Mouse (Mus musculus): ENCODE measurements at regions not wholly inside any gene's neighbourhood (a gene's known extent, or its start where the extent isn't known, plus 50 kb on each side); places are given as distances from the start of the nearest gene placed in this dataset.

DNA sequence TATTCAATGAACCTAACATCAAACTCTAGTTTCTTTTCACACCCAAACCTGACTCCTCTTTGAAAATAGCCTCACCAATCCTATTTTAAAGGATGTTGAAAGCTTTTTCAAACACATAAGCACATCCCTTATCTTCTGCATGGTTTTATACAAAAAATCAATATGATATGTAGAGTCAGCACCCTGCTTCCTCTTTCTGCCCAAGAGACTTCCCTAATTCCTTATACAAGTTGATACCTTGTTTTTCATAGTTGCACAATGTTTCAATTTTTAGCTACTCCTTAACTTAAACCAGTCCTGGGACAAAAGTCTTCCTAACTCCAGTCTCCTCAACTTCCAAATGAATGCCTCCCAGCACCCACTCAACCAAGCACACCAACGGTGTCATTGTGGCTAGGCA, 266.1 kb upstream of the Dynlrb2 start:
- Histone ChIP-seq H3K9ac (no peak overlapping the region), H3K36me3 (replicated peaks; ENCODE audit: control insufficient read depth, insufficient read depth) (no peaks in the 10 kb centered on the region), H3K4me3 (replicated peaks; ENCODE audit: low read length) (no peak overlapping the region), H3K27me3 (ENCODE audit: control insufficient read depth, insufficient read depth, low read length) (no peaks in the 10 kb centered on the region), H3K27ac (no peak overlapping the region), H3K4me1 (replicated peaks; ENCODE audit: control insufficient read depth, insufficient read depth, low read length) (peaks cover 12% of the 10 kb centered on the region), H3K9me3 (ENCODE audit: control insufficient read depth, low read length) (no peaks in the 10 kb centered on the region), H3K4me2 (replicated peaks) (no peak overlapping the region)
- WGBS: 89% methylated on average over 1 of the region's 1 CpGs
- ATAC-seq (ENCODE audit: low FRiP score): no peak
- no peak for DNase-seq (ENCODE audit: low spot score)

DNA sequence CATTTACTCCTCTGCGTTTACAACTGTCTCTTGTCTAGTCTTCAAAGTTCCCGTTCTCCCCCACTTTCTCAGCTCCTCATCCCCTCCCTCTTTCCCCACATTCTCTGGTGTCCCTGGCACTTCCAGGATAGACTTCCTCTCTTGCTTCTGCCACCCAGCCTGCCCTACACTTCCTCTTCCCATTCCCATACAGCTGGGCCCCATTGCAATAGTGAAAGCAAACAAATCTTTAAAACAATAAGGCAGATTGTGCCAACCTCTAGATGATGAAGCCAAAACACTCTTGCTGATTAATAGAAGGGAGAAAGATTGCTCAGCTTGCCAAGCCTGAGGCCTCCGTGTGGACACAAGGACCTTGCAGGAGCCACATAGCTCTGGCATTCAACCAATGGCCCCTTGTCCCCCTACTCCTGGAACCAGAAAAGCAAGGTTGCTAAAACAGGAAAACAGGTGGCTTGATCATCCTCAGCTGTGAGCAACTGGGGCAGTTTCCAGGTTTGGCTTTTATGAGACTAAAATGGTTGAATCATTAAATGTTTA, 267.1 kb upstream of the Dynlrb2 start:
- DNase-seq (ENCODE audit: low spot score): no peak
- Histone ChIP-seq H3K4me2 (replicated peaks) (no peak overlapping the region), H3K9me3 (ENCODE audit: control insufficient read depth, low read length) (no peaks in the 10 kb centered on the region), H3K27ac (no peak overlapping the region), H3K36me3 (replicated peaks; ENCODE audit: control insufficient read depth, insufficient read depth) (no peaks in the 10 kb centered on the region), H3K4me1 (replicated peaks; ENCODE audit: control insufficient read depth, insufficient read depth, low read length) (peaks cover 8% of the 10 kb centered on the region; the same call in 1 of the 2 replicates), H3K9ac (no peak overlapping the region), H3K4me3 (replicated peaks; ENCODE audit: low read length) (no peak overlapping the region), H3K27me3 (ENCODE audit: control insufficient read depth, insufficient read depth, low read length) (no peaks in the 10 kb centered on the region)
- 77% methylated on average over 3 of the region's 3 CpGs for WGBS
- no peak for ATAC-seq (ENCODE audit: low FRiP score)

DNA sequence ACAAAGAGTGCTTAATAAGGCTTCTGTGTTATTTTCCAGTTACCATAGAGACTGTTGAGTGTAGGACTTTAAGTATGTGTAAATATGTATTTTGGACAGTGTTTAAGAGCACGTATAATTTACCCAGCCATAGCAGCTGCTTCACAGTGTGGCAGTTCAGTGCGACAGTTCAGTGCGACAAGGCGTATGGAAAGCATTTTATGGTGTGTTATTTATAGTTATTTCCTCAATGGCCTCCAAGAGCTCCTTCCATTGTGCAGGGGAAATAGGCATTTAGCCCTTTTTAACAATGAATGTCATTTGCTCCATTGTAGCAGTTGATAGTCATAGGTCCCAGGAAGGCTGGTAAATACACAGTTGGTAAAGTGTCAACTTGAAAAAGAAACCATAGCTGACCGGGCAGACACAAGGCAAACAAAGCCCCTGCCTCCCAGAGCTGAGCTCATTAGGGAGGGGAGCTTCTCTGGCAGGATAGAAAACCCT, 275.1 kb upstream of the Dynlrb2 start:
- WGBS: 7% methylated on average over 5 of the region's 5 CpGs
- ATAC-seq (ENCODE audit: low FRiP score) (no peak), DNase-seq (ENCODE audit: low spot score) (no peak)

DNA sequence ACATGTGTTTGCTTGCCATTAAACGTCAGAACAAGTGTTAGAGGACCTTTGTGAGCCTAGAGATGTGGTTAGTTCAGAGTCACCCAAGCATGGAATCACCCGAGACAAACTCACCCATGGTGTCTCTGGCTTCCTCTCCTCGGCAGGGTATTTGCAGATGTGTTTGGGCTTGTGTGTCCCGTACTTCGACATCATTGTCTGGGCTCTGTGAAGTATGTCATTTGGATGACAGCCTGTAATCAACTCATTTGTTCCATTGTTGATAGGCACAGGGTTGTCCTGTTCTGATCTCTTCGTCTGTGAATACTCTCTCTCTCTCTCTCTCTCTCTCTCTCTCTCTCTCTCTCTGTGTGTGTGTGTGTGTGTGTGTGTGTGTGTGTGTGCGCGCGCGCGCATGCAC, 277.8 kb upstream of the Dynlrb2 start:
- ATAC-seq (ENCODE audit: low FRiP score): no peak
- H3K4me3 ChIP-seq (replicated peaks; ENCODE audit: low read length): no peak overlapping the region
- no peak overlapping the region for H3K27ac ChIP-seq
- H3K9ac ChIP-seq: no peak overlapping the region
- no peak for DNase-seq (ENCODE audit: low spot score)
- H3K9me3 ChIP-seq (ENCODE audit: control insufficient read depth, low read length): no peaks in the 10 kb centered on the region
- no peaks in the 10 kb centered on the region for H3K4me1 ChIP-seq (replicated peaks; ENCODE audit: control insufficient read depth, insufficient read depth, low read length)
- H3K27me3 ChIP-seq (ENCODE audit: control insufficient read depth, insufficient read depth, low read length): no peaks in the 10 kb centered on the region
- H3K4me2 ChIP-seq (replicated peaks): no peak overlapping the region
- no peaks in the 10 kb centered on the region for H3K36me3 ChIP-seq (replicated peaks; ENCODE audit: control insufficient read depth, insufficient read depth)
- WGBS: 66% methylated on average over 11 of the region's 11 CpGs

More for the DNA sequence above, 275.1 kb upstream of the Dynlrb2 start:
- Histone ChIP-seq H3K9me3 (ENCODE audit: control insufficient read depth, low read length) (no peaks in the 10 kb centered on the region), H3K4me2 (replicated peaks) (no peak overlapping the region), H3K4me3 (replicated peaks; ENCODE audit: low read length) (no peak overlapping the region), H3K27ac (no peak overlapping the region), H3K36me3 (replicated peaks; ENCODE audit: control insufficient read depth, insufficient read depth) (no peaks in the 10 kb centered on the region), H3K9ac (no peak overlapping the region), H3K4me1 (replicated peaks; ENCODE audit: control insufficient read depth, insufficient read depth, low read length) (no peaks in the 10 kb centered on the region), H3K27me3 (ENCODE audit: control insufficient read depth, insufficient read depth, low read length) (no peaks in the 10 kb centered on the region)

DNA sequence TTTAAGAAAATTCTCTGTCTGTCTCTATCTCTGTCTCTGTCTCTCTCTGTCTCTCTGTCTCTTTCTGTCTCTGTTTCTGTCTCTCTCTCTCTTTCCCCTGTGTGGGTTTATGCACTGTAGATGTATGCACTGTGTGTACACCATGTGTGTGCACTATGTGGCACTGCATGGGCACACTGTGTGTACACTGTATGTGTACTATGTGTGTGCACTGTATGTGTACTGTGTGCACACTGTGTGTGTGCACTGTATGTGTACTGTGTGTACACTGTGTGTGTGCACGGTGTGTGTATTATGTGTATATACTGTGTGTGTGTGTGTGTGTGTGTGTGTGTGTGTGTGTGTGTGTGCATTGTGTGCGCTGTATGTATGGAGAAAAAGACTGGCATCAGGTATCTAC, 281.5 kb upstream of the Dynlrb2 start:
- Histone ChIP-seq H3K4me1 (replicated peaks; ENCODE audit: control insufficient read depth, insufficient read depth, low read length) (no peaks in the 10 kb centered on the region), H3K27me3 (ENCODE audit: control insufficient read depth, insufficient read depth, low read length) (no peaks in the 10 kb centered on the region), H3K4me2 (replicated peaks) (no peak overlapping the region), H3K9ac (no peak overlapping the region), H3K9me3 (ENCODE audit: control insufficient read depth, low read length) (no peaks in the 10 kb centered on the region), H3K4me3 (replicated peaks; ENCODE audit: low read length) (no peak overlapping the region), H3K27ac (no peak overlapping the region), H3K36me3 (replicated peaks; ENCODE audit: control insufficient read depth, insufficient read depth) (no peaks in the 10 kb centered on the region)
- ATAC-seq (ENCODE audit: low FRiP score): no peak
- 100% methylated on average over 2 of the region's 2 CpGs for WGBS
- no peak for DNase-seq (ENCODE audit: low spot score)

DNA sequence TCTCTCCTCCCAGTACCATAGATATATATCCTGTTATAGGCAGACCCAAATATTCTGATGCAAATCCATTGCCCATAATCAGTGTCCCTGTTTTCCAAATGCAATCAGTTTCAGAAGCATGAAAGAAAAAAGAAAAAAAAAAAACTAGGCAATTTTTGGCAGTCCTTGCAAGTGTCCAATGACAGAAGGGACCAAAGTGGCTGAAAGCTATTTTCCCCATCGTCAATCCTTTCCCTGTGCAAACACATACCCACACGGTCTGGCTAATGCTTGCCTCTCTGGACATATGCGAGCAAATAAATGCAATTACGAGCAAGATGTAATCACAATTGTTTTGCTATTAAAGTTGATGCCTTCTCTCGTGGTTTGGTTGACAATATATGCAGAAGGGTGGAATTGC, 288.9 kb upstream of the Dynlrb2 start:
- Histone ChIP-seq H3K36me3 (replicated peaks; ENCODE audit: control insufficient read depth, insufficient read depth) (no peaks in the 10 kb centered on the region), H3K4me2 (replicated peaks) (no peak overlapping the region), H3K27ac (no peak overlapping the region), H3K4me1 (replicated peaks; ENCODE audit: control insufficient read depth, insufficient read depth, low read length) (no peaks in the 10 kb centered on the region), H3K9ac (no peak overlapping the region), H3K9me3 (ENCODE audit: control insufficient read depth, low read length) (peaks cover 5% of the 10 kb centered on the region), H3K4me3 (replicated peaks; ENCODE audit: low read length) (no peak overlapping the region), H3K27me3 (ENCODE audit: control insufficient read depth, insufficient read depth, low read length) (0 out of 2 replicates have a peak, but pooled peaks cover 3% of the 10 kb centered on the region)
- ATAC-seq (ENCODE audit: low FRiP score) (no peak), DNase-seq (ENCODE audit: low spot score) (no peak)
- 82% methylated on average over 5 of the region's 5 CpGs for WGBS

DNA sequence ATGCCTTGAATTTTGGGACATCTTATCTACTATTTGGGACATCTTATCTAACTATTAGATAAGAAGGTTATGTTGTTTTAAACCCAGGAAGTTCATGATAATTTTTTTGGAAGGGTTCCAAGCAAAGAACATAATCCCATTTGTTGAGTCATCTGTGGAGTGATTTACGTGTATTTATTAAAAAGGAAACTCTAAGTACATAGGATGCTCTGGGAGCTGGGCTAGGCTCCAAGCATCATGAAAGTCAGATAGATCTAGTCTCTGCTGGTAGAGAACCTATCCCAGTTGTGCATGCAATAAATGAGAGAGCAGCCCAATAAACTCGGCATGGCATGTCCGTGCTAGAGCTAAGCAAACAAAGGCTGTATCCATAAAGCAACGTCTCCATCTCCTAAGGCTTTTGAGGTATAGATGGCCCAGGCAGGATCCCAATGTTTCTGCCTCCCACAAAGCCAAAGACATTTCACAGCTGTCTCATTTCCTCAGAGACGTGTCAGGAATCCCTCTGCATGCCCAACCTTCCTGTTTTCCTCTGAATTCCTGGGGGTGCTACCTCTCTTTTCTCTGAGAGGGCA, 289.4 kb upstream of the Dynlrb2 start:
- no peak overlapping the region for H3K27ac ChIP-seq
- no peak overlapping the region for H3K4me3 ChIP-seq (replicated peaks; ENCODE audit: low read length)
- no peak overlapping the region for H3K9ac ChIP-seq
- H3K9me3 ChIP-seq (ENCODE audit: control insufficient read depth, low read length): peaks cover 5% of the 10 kb centered on the region
- no peak overlapping the region for H3K4me2 ChIP-seq (replicated peaks)
- H3K36me3 ChIP-seq (replicated peaks; ENCODE audit: control insufficient read depth, insufficient read depth): no peaks in the 10 kb centered on the region
- WGBS: 74% methylated on average over 5 of the region's 5 CpGs
- H3K4me1 ChIP-seq (replicated peaks; ENCODE audit: control insufficient read depth, insufficient read depth, low read length): no peaks in the 10 kb centered on the region
- DNase-seq (ENCODE audit: low spot score): no peak
- H3K27me3 ChIP-seq (ENCODE audit: control insufficient read depth, insufficient read depth, low read length): 0 out of 2 replicates have a peak, but pooled peaks cover 3% of the 10 kb centered on the region
- no peak for ATAC-seq (ENCODE audit: low FRiP score)

DNA sequence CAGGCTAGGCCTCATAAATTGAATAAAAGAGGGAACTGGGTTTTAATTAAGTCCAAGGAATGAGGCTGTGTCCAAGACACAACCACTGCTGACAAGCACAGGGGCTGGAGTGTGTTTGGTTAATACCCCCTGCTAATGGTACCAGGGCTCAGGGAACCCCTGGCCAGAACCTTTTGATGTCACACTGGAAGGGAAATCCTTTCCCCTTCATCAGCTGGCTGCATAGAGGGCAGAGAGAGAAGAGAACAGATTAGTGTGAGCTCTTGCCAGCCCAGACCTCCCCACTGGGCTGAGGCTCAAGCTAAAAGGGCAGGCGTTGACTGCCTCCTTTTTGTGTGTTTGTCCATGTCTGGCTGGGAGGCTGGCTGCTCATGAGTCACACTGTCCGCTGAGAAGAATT, 301.1 kb upstream of the Dynlrb2 start:
- Histone ChIP-seq H3K4me2 (replicated peaks) (no peak overlapping the region), H3K27me3 (ENCODE audit: control insufficient read depth, insufficient read depth, low read length) (no peaks in the 10 kb centered on the region), H3K36me3 (replicated peaks; ENCODE audit: control insufficient read depth, insufficient read depth) (no peaks in the 10 kb centered on the region), H3K4me1 (replicated peaks; ENCODE audit: control insufficient read depth, insufficient read depth, low read length) (no peaks in the 10 kb centered on the region), H3K9ac (no peak overlapping the region), H3K9me3 (ENCODE audit: control insufficient read depth, low read length) (peaks cover 4% of the 10 kb centered on the region; the same call in 1 of the 2 replicates), H3K27ac (no peak overlapping the region), H3K4me3 (replicated peaks; ENCODE audit: low read length) (no peak overlapping the region)
- ATAC-seq (ENCODE audit: low FRiP score): no peak
- WGBS: 45% methylated on average over 2 of the region's 2 CpGs
- no peak for DNase-seq (ENCODE audit: low spot score)

DNA sequence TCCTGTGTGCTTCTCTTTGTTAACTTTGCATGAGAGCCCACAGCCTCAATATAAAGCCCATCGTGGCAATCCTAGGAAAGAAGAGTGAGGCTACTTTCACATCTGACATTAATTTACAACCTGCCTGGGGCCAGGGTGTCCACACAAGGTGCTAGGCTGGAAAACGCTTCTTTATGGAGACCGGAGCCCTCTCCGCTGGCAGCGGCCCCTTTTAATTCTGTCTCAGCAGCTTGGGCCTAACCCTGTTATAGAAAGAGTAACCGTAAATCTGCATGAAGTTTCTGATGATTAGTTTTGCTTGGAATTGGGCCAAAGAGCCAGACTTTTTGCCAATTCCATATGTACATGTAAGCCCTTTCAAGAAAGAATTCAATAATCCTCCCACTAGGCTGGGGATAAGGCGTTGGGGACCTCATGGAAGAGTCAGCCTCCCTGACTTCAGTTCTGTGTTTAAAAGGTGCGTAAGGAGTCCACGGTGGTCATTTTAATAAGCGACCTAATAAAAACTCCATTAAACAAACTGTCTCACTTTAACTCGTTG, 304.2 kb upstream of the Dynlrb2 start:
- Histone ChIP-seq H3K9me3 (ENCODE audit: control insufficient read depth, low read length) (no peaks in the 10 kb centered on the region), H3K27ac (no peak overlapping the region), H3K4me3 (replicated peaks; ENCODE audit: low read length) (no peak overlapping the region), H3K4me1 (replicated peaks; ENCODE audit: control insufficient read depth, insufficient read depth, low read length) (no peaks in the 10 kb centered on the region), H3K36me3 (replicated peaks; ENCODE audit: control insufficient read depth, insufficient read depth) (no peaks in the 10 kb centered on the region), H3K27me3 (ENCODE audit: control insufficient read depth, insufficient read depth, low read length) (no peaks in the 10 kb centered on the region), H3K4me2 (replicated peaks) (no peak overlapping the region), H3K9ac (no peak overlapping the region)
- no peak for ATAC-seq (ENCODE audit: low FRiP score)
- WGBS: 74% methylated on average over 11 of the region's 11 CpGs
- DNase-seq (ENCODE audit: low spot score): no peak

All from hindbrain, embryonic 14.5 days (tissue).